Mouse (Mus musculus) CD4-positive, CD25-positive, alpha-beta regulatory T cell, adult 2 months (primary cell): Measurements from ENCODE around the gene Erbb4.

Experiments used
- DNase-seq: peaks from one replicate; pipeline ENCODE4 v3.0.0-alpha.2; 2012; ENCODE audit warnings: low read depth, low spot score

Gene Erbb4

DNA sequence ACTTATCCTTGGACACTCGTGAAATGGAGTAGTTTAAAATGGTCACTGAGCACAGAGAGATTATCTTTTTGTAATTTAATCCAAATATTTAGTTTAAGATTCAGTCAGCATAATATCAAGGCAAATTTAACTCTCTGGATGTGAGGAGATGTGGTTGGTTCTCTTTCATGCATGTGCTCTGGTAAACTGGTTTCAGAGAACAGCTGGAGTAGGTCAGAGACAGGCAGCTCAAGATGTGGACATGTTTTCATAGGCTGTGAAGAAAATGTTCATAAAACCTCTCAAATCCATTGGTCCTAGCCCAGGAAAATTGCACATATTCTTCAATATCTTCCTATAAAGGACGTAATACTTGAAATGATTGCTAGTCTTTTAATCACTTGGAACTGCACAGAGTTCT lies 590.0 kb downstream of the Erbb4 start:
- DNase-seq, result no peak

DNA sequence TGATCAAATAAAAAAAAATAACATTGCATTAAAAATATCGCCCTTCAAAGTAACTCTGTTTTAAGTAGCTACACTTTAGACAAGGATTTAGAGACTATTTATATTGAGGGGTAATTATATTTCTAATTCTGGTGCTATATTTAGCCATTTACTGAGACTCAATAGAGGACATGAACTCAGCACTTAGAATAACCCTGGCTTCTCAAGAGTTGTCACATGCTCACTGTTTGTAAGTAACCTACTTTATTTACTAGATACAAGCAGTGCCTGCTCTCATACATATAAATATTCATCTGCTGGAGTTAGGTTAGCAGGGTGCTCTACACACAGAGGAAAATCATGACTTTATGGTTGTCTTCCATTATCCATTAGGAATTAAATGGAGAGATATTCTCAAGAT lies 604.0 kb downstream of the Erbb4 start:
- DNase-seq, result no peak

DNA sequence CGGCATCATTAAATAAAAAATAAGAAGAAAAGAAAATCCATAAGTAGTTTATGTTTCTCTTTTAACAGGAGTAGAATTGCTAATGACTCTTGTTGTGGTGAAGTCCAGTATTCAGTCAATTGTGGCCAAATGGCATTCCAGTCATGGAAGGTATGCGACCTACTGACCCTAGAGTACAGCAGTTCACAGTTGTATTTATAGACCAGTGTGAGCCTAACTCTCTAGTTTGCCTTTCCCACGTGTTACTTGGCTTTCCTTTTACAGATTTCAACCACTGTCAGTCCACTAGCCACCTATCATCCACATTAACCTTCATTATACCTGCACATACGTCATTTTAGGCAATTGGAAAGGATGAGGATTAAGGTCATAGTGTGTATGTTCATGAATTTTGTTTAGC lies 606.3 kb downstream of the Erbb4 start:
- no peak for DNase-seq

DNA sequence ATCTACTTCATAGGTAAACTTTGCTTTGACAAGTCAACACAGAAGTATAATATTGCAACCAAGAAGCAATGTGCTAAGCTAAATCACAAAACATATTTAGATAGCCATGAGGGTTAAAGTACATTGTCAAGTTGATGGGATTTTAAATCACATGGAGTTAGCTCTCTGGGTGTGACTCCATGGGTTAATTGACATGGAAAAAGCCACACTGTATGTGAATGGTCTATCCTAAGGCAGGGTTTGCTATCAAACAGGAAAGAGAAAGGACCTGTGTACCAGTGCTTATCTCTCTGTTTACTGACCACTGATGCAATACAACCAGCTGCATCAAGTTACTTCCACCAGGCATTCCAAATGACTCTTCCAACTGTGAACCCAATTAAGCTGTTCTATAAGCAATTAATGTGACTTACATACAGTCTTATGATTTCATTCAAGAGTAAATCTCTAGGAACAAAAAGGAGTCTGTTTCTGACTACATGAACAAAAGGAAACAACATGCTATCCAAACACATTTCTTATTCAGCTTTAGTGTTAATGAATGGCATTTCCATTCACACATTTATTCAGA lies 641.4 kb downstream of the Erbb4 start:
- DNase-seq, result no peak

DNA sequence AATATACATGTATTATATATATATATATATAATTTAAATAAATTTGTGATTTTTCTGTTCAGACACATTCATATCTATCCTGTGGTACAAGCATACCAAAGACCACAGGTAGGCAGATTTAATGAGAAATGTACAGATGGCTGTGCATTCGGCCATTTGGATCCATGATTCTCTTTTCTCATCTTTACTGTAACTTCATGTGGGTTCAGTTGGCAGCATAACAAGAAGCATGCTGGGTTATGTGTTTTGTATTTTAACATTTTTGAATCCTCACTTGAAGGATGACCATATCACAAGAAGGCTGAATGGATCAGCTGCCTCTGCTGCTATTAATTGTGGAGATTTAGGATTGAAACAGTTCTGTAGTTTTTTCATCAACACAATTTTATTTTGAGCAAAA lies 656.6 kb downstream of the Erbb4 start:
- no peak for DNase-seq

DNA sequence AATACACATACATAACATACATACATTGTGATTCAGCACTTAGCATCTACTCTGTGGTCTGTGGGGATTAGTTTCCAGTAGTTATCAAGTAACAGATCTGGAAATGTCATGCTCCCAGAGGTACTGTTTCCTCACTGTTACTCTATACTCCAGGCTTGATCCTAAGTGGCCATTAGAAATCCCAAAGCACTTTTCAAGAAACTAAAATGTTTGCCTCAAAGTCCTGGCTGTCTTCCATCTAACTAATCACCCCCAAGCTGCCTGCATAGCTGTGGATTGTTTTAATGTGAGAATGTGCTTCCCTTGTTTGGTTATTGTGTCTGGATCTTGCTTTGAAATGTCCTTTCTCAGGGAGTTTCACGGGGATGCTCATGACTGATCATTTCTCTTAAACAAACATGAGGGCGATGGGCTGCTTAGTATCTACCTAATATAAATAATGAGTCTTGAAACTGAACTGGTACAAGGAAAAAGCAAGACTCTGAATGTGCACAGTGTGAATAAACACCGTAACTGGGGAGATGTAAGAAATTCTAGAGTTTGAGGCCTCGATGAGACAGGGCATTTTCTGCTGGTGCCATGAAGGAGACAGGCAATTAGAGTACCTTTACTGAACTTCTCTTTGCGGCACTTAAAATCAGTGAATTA lies 683.4 kb downstream of the Erbb4 start:
- no peak for DNase-seq

DNA sequence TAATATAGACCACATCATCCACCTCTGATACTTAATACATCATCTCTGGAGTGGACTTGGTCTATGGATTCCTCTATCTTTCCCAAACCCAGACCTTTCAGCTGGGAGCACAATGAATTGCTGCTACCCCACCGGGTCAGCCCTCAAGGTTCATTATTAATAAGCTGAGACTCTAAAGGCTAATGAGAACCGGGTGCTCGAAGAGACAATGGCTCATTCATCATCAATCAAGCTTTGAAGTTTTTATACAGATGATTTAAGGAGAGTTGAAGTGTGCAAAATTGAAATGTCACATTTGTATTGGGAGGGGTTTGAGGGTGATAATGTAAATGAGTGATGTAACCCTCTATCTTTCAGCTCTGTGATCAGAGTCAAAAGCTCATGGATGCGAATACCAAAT lies 706.7 kb downstream of the Erbb4 start:
- DNase-seq, result no peak

DNA sequence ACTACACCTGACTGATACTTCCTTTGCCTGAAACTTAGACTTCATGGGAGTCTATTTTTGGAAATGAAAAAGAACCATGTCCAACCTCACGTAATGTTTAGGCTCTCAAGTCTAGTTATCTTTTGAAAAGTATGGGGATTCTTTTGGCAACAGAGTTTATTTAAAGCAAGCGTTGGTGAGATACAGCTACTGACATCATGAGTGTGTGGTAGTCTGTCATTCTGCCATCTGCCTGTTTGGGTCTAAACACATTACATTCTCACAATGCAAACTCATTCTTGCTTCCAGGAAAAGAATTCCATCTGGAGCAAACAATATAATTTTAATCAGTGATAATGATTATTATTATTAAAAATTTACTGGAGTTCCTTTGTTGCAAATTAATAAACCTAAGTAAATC lies 736.3 kb downstream of the Erbb4 start:
- DNase-seq, result no peak

DNA sequence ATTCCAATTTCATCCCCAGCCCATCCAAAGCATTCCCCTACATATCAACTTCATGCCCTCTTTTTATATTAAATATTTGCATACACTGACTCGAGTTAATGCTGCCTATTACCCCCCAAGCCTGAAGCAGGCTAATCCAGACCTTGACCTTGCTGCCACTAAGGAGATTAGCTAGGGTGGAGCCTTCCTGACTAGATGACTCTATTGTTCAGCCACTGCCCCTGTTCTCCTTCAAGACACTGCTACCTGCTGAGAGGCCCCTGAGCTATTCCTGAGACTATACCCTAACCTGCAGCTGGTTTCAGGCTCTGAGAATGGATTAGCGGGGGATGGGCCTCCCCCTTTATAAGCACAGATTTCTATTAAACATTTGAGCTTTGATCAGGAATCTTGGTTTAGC lies 774.1 kb downstream of the Erbb4 start:
- no peak for DNase-seq

DNA sequence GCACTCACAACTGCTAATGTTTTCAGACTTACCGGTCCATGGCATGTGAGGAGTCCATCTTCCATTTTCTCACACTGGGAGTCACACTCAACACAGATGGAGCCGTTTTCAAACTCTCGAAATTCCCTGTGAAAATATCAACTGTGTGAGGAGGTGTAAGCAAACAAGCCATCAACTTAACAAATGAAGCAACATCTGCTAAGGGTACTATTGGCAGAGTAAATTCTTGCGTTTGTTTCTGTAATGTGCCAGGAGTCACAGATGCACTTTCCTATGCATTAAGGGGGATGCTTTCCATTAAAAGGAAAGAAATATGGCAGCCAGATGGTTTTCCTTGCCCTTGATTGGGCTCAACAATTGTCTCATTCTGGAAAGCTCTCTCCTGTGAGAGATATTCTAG lies 802.0 kb downstream of the Erbb4 start:
- no peak for DNase-seq

DNA sequence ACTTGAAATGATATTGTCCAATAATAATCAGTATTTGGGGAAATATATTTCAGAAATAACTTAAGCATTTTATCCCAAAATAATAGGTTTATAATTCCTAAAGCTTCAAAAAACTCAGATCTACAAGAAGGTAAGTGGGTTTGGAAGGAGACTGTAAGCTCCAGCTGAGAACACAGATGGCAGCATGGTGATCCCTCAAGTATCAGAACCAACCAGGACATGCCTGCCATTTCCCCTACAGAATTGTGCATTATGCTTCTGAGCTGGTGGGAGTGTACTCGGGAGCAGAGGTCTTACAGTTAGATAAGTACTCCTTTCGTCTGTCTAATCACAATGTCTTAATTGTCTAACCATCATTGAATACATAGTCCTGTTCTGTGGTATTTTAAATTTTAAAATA lies 823.4 kb downstream of the Erbb4 start:
- DNase-seq, result no peak

DNA sequence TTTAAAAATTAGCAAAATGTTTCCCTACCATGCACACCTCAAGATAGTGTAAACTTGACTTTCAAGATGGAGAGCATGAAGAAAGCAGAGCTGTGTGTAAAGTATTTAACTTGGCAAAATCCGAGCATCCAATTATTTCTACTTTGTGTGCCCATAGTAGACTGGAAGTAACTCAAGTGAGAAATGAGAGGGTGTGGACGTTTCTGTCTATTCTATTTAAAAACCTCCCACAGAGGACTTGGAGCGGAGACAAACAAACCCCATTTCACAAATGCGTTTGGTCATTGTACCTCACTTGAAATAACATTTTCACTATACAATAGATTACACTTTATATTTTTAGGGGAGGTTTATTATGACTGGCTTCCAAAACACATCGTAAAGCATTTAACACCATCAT lies 832.0 kb downstream of the Erbb4 start:
- no peak for DNase-seq

DNA sequence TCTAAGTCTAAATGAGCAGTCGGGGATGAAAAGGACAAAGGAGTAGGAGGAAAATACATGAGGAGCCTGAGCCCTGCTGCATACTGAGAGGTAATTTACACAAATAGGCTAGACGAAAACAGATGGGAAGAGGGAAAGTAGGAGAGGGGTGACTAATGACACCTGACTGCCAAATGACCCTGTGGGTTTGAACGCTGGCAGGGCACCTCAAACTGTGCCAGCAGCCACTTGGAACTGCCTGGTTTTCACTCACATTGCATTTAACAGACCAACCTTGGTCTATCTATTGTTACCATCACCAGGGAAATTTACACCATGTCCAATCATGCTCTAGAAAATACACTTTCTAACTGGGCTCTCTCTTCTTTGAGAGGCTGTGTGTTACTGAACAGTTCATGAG lies 929.3 kb downstream of the Erbb4 start:
- DNase-seq, result no peak

DNA sequence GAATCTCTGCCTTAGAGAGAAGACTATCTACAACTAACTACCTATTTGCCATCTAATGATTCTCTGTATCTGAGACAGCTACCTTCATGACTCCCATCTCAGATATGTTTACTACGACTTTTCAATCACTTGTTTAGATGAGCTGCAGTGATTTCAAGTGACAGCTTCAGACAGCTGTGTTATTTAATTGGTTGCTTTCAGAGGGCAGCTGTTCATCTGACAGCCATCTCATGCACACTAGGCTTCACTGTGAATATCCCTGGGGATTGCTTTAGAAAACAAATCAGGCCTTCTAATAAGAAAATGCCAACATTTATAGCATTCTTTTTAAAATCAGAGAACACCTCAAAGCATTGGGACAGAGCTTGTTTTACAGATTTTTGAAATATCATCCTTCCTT lies 952.6 kb downstream of the Erbb4 start:
- no peak for DNase-seq

DNA sequence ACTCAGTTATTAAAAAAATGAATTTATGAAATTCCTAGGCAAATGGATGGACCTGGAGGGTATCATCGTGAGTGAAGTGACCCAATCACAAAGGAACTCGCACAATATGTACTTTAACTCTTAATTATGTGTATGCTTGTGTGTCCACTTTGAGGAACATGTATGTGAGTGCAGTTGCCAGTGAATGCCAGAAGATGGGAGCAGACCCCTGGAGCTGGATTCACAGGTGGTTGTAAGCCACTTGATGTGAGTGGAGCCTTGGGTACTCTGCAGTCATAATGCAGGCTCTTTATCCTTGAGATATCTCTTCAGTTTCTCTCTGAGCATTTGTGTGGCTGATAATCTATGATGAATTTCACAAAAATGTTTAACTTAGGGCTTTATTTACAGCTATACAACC lies 957.3 kb downstream of the Erbb4 start:
- no peak for DNase-seq

DNA sequence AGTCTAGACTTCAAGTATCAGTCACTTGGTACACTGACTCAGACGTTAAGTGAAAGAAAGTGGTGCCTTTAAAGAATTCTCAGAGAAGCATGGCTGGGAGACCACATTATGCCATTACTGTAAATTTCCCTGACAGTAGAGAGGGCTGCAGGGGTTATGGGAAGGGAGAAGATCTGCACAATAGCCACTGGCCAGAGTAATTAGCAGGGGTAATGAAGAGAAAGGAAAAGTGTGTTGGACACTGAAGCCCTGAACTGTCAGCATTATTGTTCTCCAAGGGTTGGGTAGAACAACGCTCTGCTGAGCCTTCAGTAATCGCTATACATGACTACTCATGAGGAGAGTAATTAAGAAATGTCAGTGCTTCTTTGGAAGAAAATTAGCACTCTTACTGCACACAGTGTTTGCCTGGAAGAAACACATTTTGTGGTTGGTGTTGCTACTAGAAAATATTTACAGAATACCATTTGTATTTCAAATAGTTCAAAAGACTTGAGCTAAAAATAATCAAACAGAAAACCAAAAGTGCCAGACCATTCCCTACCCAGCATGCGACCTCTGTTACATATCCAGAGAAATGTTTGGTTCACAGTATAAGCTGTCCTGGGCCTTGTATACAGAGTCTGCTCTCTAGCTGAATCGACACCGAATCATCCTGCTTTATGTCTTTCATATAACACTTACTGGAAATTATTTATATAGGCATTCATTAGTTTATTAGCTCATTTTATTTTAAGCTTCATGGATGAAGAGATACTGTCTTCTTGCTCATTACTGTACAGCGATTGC lies 965.1 kb downstream of the Erbb4 start:
- no peak for DNase-seq

DNA sequence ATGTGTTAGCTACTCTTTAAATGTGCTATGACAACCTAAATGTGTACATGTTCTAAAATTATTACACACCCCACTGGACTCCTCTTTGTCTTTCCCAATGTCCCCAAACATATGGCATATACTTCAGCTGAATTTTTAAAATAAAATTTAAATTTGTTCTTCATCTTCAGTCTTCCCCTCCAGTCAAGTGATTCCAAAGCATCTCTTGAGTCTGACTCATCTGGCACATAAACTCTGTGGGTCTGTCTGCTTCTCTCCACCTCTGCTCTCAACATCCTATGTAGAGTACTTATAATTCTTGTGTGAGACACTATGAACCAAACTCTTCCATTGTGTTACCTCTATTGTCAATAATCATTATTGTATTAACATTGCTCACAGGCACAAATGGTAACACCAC lies 972.9 kb downstream of the Erbb4 start:
- DNase-seq, result no peak

DNA sequence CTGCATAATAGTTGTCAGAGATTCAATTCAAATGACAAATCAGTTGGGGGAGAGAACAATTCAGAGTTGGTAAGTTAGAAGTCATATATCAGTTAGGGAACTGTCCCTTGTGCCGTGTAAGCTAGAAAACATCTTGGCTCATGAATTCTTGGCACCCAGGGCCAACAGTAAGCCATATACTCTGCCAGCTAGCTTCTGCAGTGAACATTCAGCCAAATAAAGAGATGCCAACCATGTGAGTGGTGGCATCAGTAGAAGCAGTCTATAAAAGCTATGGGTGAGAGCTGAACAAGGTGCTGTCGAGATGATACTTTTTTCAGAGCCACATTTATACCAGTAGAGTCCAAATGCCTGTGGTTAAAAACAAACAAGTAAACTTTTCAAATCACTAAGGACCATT lies 973.4 kb downstream of the Erbb4 start:
- DNase-seq, result no peak

DNA sequence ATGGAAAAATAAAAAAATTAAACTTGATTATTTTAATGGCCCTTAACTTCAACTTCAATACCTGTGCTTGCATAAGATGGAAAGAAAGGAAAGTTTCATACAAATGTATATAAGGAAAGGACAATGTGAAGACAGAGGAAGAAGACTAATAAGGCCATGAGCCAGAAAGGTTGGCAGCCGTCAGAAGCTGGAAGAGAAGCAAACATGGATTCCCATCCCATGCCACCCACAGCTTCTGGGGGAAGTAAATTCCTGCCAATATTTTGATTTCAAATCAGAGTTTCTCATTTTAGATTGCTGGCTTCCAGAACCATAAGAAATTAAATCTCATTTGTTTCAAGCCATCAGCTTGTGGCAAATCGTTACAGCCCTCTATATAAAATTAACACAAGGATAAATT lies 984.3 kb downstream of the Erbb4 start:
- DNase-seq, result no peak

DNA sequence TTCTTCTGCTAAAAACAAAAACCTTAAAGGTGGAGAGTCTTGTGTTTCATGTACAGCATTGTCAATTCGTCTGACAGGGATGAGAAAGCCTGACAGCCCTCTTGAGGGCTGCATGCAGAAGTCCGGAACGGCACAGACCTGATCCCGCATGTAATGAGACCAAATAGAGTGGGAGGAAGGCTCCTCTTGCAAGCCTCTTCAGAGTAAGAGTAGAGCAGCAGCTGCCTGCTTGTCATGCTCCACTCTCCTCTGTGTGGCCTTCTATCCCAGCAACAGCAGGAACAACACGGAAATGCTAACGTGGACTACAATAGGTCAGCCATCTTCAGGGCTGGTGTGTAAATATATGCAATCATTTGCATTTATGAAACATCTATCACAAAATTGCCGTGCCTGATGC lies 987.5 kb downstream of the Erbb4 start:
- no peak for DNase-seq

DNA sequence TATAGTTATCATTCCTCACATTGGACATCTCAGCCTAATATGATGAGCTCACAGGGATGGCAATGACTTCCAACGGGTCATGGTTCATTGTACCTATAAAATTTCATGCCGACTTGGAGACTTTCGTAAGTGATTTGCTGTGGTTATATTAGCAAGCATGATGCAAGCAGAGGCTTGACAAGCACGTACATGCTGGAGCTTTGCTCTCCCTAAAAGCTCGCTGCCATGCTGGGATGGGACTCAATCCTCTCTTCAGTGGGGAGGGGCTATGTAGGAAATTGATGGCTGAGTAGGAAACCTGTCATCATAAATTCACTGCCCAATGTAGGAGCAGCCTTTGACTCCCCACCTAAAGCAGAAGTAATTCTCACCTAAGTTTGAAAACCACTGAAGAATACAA lies 992.1 kb downstream of the Erbb4 start:
- DNase-seq, result no peak

DNA sequence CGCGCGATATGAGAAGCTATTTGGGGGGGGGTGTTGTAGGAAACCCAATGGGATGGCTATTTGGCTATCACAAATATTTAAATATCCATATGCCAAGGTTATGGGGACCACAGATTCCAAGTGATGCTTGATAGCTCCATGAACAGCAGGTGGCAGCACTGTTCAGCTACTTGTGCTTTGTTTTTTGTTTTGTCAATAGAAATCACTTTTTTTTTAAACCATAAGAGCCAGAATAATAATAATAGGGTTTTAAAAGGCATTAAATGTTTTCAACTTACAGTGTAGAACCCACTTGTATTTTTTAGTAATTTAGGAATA lies 1001.4 kb downstream of the Erbb4 start:
- DNase-seq, result no peak

DNA sequence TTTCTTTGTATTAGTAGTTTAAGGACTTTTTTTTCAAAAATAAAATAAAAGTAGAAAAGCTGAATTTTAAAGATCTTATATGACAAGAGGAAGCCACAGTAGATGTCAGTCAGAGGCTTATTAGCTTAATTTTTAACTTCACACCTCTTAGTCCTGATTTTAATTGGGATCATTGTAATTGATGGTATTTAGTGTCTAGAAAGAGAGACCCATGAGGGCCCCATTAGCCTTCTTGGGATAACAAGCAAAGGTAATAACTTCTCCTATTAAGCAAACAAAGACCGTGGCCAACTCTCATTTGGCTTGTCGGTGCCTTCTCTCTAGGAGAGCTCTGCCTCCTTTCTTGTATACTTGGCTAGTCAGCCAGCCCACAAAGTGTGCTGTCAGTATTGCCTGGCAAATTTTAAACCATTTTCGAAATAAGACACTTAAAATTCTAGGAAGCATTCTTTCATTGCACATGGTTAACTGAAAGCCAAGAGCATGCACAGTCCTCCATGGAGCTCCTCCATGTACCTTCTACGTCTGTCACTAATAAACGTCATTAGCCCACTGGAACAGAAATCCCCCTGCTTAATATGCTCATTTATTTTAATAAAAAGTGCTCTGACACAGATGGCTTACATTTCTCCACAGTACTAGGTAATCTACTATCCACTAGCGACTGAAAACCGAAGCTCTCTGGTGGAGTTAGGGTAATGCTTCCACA lies 1001.9 kb downstream of the Erbb4 start:
- no peak for DNase-seq
